Mouse (Mus musculus): ENCODE data around the gene Gmfb. TPM values are rescaled to one million over a fixed set of nuclear protein-coding genes. Genes with fewer than 3 reads are reported as not detected.
A peak's percentile ranks its signal among the peaks of the same experiment; 100 is the strongest.

Gmfb gene
- total and polyA plus RNA-seq, 3 experiments, result 27.2 to 97.6 (median 70.1) TPM

GRCm38 (mm10) chr14:46781086-46781485, 41.0 kb downstream of the Gmfb start:
- H3K4me2 ChIP-seq (ENCODE audit: insufficient read depth, low read depth, poor library complexity, severe bottlenecking), result no peak overlapping the region
- H3K9ac ChIP-seq (ENCODE audit: insufficient read depth, low read depth), result no peak overlapping the region
- H3K79me2 ChIP-seq (replicated peaks; ENCODE audit: control insufficient read depth, extremely low read depth, insufficient read depth, poor library complexity, severe bottlenecking), result peaks cover 52% of the 10 kb centered on the region
- dilution Hi-C loops (cut with MboI; ENCODE audit: extremely low pct_ligation_motif_present, extremely low pct_unique_long_range_greater_than_20kb, low sequenced_read_pairs) (no loop called here), in situ Hi-C loops (cut with MboI; ENCODE audit: low pct_ligation_motif_present, low pct_unique_long_range_greater_than_20kb, low sequenced_read_pairs) (no loop called here)
- no peak overlapping the region for H3K4me3 ChIP-seq (replicated peaks in 1 of 3; ENCODE audit: low read depth in 2 of 3, low read length in 2 of 3, poor library complexity in 1 of 3)
- no peaks in the 10 kb centered on the region for H3K27me3 ChIP-seq (replicated peaks)
- no peak overlapping the region for H3K27ac ChIP-seq (ENCODE audit: insufficient read depth, low read depth)
- no peak for TF ChIP-seq USF1 (IDR thresholded peaks at IDR 0.05; ENCODE audit: low read depth, low read length)
- TF ChIP-seq ZC3H11A (IDR thresholded peaks at IDR 0.05; ENCODE audit: low read depth, low read length), result no peak
- TF ChIP-seq MYC (IDR thresholded peaks at IDR 0.05; ENCODE audit: low read depth, low read length), result no peak
- no peak for TF ChIP-seq GABPA (IDR thresholded peaks at IDR 0.05; ENCODE audit: insufficient replicate concordance, low read depth, low read length)
- no peak for TF ChIP-seq ETS1 (conservative IDR thresholded peaks at IDR 0.05; ENCODE audit: low read depth, low read length)
- no peak for TF ChIP-seq CHD1 (IDR thresholded peaks at IDR 0.05; ENCODE audit: low read depth, low read length)
- no peak for DNase-seq (ENCODE audit: extremely low read depth)
- peaks cover 30% of the 10 kb centered on the region for H3K9me3 ChIP-seq (replicated peaks; ENCODE audit: low read length)
- H3K4me1 ChIP-seq (ENCODE audit: control insufficient read depth in 1 of 2, insufficient read depth in 2 of 2), result peaks cover 7 to 43% of the 10 kb centered on the region in 2 experiments
- peaks cover 43 to 82% of the 10 kb centered on the region in 2 experiments for H3K36me3 ChIP-seq (replicated peaks in 1 of 2; ENCODE audit: control insufficient read depth in 1 of 2, insufficient read depth in 1 of 2, low read length in 1 of 2)

GRCm38 (mm10) chr14:46779217-46779616, 42.8 kb downstream of the Gmfb start:
- dilution Hi-C loops (cut with MboI; ENCODE audit: extremely low pct_ligation_motif_present, extremely low pct_unique_long_range_greater_than_20kb, low sequenced_read_pairs) (no loop called here), in situ Hi-C loops (cut with MboI; ENCODE audit: low pct_ligation_motif_present, low pct_unique_long_range_greater_than_20kb, low sequenced_read_pairs) (no loop called here)
- Histone ChIP-seq H3K79me2 (replicated peaks; ENCODE audit: control insufficient read depth, extremely low read depth, insufficient read depth, poor library complexity, severe bottlenecking) (peaks cover 37% of the 10 kb centered on the region), H3K4me3 (replicated peaks in 1 of 3; ENCODE audit: low read depth in 2 of 3, low read length in 2 of 3, poor library complexity in 1 of 3) (no peak overlapping the region), H3K4me1 (ENCODE audit: control insufficient read depth in 1 of 2, insufficient read depth in 2 of 2) (peaks cover 7 to 28% of the 10 kb centered on the region in 2 experiments), H3K9ac (ENCODE audit: insufficient read depth, low read depth) (no peak overlapping the region), H3K36me3 (replicated peaks in 1 of 2; ENCODE audit: control insufficient read depth in 1 of 2, insufficient read depth in 1 of 2, low read length in 1 of 2) (peaks cover 53 to 91% of the 10 kb centered on the region in 2 experiments), H3K27ac (ENCODE audit: insufficient read depth, low read depth) (no peak overlapping the region), H3K4me2 (ENCODE audit: insufficient read depth, low read depth, poor library complexity, severe bottlenecking) (no peak overlapping the region), H3K27me3 (replicated peaks) (no peaks in the 10 kb centered on the region), H3K9me3 (replicated peaks; ENCODE audit: low read length) (peaks cover 30% of the 10 kb centered on the region)
- TF ChIP-seq ZC3H11A (IDR thresholded peaks at IDR 0.05; ENCODE audit: low read depth, low read length) (no peak), CTCF (conservative IDR thresholded peaks at IDR 0.05 in 1 of 2, IDR thresholded peaks at IDR 0.05 in 1 of 2; ENCODE audit: low read depth in 2 of 2, low read length in 2 of 2) (peak; percentile 24 to 32; a peak in 1 of 4 replicates)
- no peak for DNase-seq (ENCODE audit: extremely low read depth)

GRCm38 (mm10) chr14:46778756-46779155, 43.3 kb downstream of the Gmfb start:
- in situ Hi-C loops (cut with MboI; ENCODE audit: low pct_ligation_motif_present, low pct_unique_long_range_greater_than_20kb, low sequenced_read_pairs) (no loop called here), dilution Hi-C loops (cut with MboI; ENCODE audit: extremely low pct_ligation_motif_present, extremely low pct_unique_long_range_greater_than_20kb, low sequenced_read_pairs) (no loop called here)
- Histone ChIP-seq H3K4me2 (ENCODE audit: insufficient read depth, low read depth, poor library complexity, severe bottlenecking) (no peak overlapping the region), H3K27me3 (replicated peaks) (no peaks in the 10 kb centered on the region), H3K9me3 (replicated peaks; ENCODE audit: low read length) (peaks cover 30% of the 10 kb centered on the region), H3K79me2 (replicated peaks; ENCODE audit: control insufficient read depth, extremely low read depth, insufficient read depth, poor library complexity, severe bottlenecking) (peaks cover 34% of the 10 kb centered on the region), H3K27ac (ENCODE audit: insufficient read depth, low read depth) (no peak overlapping the region), H3K4me3 (replicated peaks in 1 of 3; ENCODE audit: low read depth in 2 of 3, low read length in 2 of 3, poor library complexity in 1 of 3) (no peak overlapping the region), H3K9ac (ENCODE audit: insufficient read depth, low read depth) (no peak overlapping the region), H3K4me1 (ENCODE audit: control insufficient read depth in 1 of 2, insufficient read depth in 2 of 2) (peaks cover 7 to 23% of the 10 kb centered on the region in 2 experiments), H3K36me3 (replicated peaks in 1 of 2; ENCODE audit: control insufficient read depth in 1 of 2, insufficient read depth in 1 of 2, low read length in 1 of 2) (peaks cover 53 to 93% of the 10 kb centered on the region in 2 experiments)
- no peak for TF ChIP-seq POLR2AphosphoS2 (IDR thresholded peaks at IDR 0.05; ENCODE audit: low read depth, low read length)
- no peak for TF ChIP-seq CTCF (conservative IDR thresholded peaks at IDR 0.05 in 1 of 2, IDR thresholded peaks at IDR 0.05 in 1 of 2; ENCODE audit: low read depth in 2 of 2, low read length in 2 of 2)
- TF ChIP-seq KAT2A (IDR thresholded peaks at IDR 0.05; ENCODE audit: insufficient replicate concordance, low read length), result no peak
- no peak for TF ChIP-seq HCFC1 (IDR thresholded peaks at IDR 0.05; ENCODE audit: low read depth, low read length)
- no peak for TF ChIP-seq RCOR1 (conservative IDR thresholded peaks at IDR 0.05; ENCODE audit: low read depth, low read length)
- no peak for TF ChIP-seq IRF4 (IDR thresholded peaks at IDR 0.05; ENCODE audit: low read depth, low read length)
- no peak for TF ChIP-seq E2F4 (IDR thresholded peaks at IDR 0.05; ENCODE audit: insufficient replicate concordance, low read depth, low read length)
- no peak for TF ChIP-seq SIN3A (IDR thresholded peaks at IDR 0.05; ENCODE audit: low read length)
- TF ChIP-seq CHD1 (IDR thresholded peaks at IDR 0.05; ENCODE audit: low read depth, low read length), result no peak
- TF ChIP-seq USF1 (IDR thresholded peaks at IDR 0.05; ENCODE audit: low read depth, low read length), result no peak
- DNase-seq (ENCODE audit: extremely low read depth), result no peak

All from CH12.LX (cell line).